Mouse (Mus musculus) hindbrain, embryonic 12.5 days (tissue): Measurements from ENCODE around the gene Shcbp1l. TPM values are rescaled to one million over a fixed set of nuclear protein-coding genes. Genes with fewer than 3 reads are reported as not detected.
"Not testable (repeated sequence)": the region's sequence is repeated elsewhere in the genome, so short reads cannot be mapped to it uniquely, and the experiment has no call there.

Experiments used
- ATAC-seq: fragments of 200-750 bp; cut with Nextera tagmentation; 2 replicates; pipeline ENCODE4 v1.8.0; 2017; ENCODE audit warnings: moderate TSS enrichment; ENCODE audit not compliant: low FRiP score
- H3K27ac ChIP-seq: fragments of 300-500 bp; sonication (generic); 2 replicates; pipeline ENCODE4 v1.5.1; 2016; ENCODE audit warnings: mild to moderate bottlenecking
- H3K27me3 ChIP-seq: fragments of 300-500 bp; sonication (generic); 2 replicates; pipeline ENCODE4 v1.6.1; 2016; ENCODE audit warnings: mild to moderate bottlenecking
- H3K36me3 ChIP-seq: fragments of 300-500 bp; sonication (generic); 2 replicates; pipeline ENCODE4 v1.6.1; 2016; ENCODE audit warnings: mild to moderate bottlenecking
- H3K4me1 ChIP-seq: fragments of 300-500 bp; sonication (generic); 2 replicates; pipeline ENCODE4 v1.6.1; 2016
- H3K4me2 ChIP-seq: fragments of 300-500 bp; sonication (generic); replicated peaks from 2 replicates; pipeline ENCODE4 v1.6.1; 2016; ENCODE audit warnings: mild to moderate bottlenecking
- H3K4me3 ChIP-seq: fragments of 300-500 bp; sonication (generic); 2 replicates; pipeline ENCODE4 v1.5.1; 2016; ENCODE audit warnings: mild to moderate bottlenecking
- H3K9ac ChIP-seq: fragments of 300-500 bp; sonication (generic); 2 replicates; pipeline ENCODE4 v1.6.1; 2016; ENCODE audit warnings: mild to moderate bottlenecking, moderate library complexity
- H3K9me3 ChIP-seq: fragments of 300-500 bp; sonication (generic); replicated peaks from 2 replicates; pipeline ENCODE4 v1.6.1; 2016; ENCODE audit warnings: mild to moderate bottlenecking
- WGBS: fragments of 180-500 bp; shearing (Covaris S2); methylation state at CpG from one replicate; pipeline ENCODE4 v1.1.7; 2016; 5-methylcytosine and 5-hydroxymethylcytosine counted together
- polyA plus RNA-seq: library from polyadenylated mRNA; unstranded; fragments of >200 nt; fragmentation: Nextera tagmentation; extraction: Ambion mirVana; gene quantifications from 2 replicates; pipeline ENCODE4 v1.2.1, GENCODE M21; 2016

The Shcbp1l gene
- polyA plus RNA-seq, 1 experiment from 2014 or later, result 0.39 TPM

DNA sequence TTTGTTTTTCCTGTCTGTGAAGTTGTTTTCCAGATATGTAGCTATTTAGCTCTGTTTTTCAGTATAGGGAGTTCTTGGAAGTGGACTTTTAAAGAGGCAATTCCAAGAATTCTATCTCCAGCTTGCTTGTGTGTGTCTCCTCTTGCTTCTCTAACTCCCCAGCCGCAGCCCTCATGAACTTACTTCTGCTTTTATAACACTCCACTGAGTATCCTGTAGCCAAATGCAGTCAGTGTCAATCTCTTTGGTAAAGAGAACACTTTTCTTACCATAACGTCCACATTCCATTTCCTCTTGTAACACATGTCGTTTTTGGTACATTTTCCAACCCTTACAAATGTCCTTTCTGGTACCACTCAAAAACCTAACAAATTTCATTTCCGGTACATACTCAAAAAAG is 14.0 kb upstream of the Shcbp1l start:
- H3K4me3 ChIP-seq, H3K27me3 ChIP-seq, ATAC-seq, H3K9me3 ChIP-seq, H3K27ac ChIP-seq, H3K4me2 ChIP-seq, H3K36me3 ChIP-seq, H3K9ac ChIP-seq, H3K4me1 ChIP-seq: not testable (repeated sequence)
- 96% methylated on average over 1 of the region's 4 CpGs for WGBS

DNA sequence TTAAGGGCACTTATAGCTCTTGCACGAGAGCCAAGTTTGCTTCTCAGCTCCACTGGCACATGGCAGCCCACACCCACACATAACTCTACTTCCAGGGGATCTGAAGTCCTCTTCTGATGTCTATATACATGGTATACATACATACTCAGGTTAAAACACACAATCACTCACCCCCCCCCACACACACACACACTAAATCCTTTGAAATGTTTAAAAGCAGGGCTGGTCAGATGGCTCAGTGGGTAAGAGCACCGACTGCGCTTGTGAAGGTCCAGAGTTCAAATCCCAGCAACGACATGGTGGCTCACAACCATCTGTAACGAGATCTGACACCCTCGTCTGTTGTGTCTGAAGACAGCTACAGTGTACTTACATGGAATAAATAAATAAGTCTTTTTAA is 13.2 kb upstream of the Shcbp1l start:
- no peak for ATAC-seq
- no peak overlapping the region for H3K27ac ChIP-seq
- no peaks in the 10 kb centered on the region for H3K9me3 ChIP-seq
- no peak overlapping the region for H3K4me3 ChIP-seq
- no peaks in the 10 kb centered on the region for H3K27me3 ChIP-seq
- H3K36me3 ChIP-seq, result no peaks in the 10 kb centered on the region
- 84% methylated on average over 6 of the region's 6 CpGs for WGBS
- H3K9ac ChIP-seq, result no peak overlapping the region
- H3K4me1 ChIP-seq, result no peaks in the 10 kb centered on the region
- H3K4me2 ChIP-seq, result no peak overlapping the region

DNA sequence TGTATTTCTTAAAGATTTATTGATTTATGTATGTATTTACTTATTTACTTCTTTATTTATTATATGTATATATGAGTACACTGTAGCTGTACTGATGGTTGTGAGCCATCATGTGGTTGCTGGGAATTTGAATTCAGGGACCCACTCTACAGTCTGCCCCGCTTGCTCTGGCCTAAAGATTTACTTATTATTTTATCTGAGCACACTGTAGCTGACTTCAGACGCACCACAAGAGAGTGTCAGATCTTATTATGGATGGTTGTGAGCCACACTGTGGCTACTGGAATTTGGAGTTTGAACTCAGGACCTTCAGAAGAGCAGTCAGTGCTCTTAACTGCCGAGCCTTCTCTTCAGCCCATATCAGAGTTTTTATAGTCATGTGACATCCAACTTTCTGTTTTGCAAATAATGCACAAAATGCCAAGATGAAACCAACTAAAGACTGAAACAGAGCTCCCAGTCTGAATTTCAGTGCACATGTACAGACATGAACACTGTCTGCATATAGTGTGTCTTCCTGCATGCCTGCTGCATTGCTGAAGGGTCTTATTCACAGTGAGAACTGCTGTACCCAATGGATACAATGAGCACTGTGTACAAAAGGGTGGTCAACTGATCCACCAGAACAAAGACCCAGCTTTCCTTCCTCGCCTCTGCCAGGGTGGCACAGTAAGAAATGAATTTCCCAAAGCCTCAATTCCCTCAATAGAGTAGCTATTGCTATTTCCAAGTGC is 12.1 kb upstream of the Shcbp1l start:
- H3K4me1 ChIP-seq, H3K27me3 ChIP-seq, H3K4me3 ChIP-seq, ATAC-seq, H3K9ac ChIP-seq, H3K9me3 ChIP-seq, H3K4me2 ChIP-seq, H3K27ac ChIP-seq, H3K36me3 ChIP-seq: not testable (repeated sequence)
- 75% methylated on average over 2 of the region's 4 CpGs for WGBS

DNA sequence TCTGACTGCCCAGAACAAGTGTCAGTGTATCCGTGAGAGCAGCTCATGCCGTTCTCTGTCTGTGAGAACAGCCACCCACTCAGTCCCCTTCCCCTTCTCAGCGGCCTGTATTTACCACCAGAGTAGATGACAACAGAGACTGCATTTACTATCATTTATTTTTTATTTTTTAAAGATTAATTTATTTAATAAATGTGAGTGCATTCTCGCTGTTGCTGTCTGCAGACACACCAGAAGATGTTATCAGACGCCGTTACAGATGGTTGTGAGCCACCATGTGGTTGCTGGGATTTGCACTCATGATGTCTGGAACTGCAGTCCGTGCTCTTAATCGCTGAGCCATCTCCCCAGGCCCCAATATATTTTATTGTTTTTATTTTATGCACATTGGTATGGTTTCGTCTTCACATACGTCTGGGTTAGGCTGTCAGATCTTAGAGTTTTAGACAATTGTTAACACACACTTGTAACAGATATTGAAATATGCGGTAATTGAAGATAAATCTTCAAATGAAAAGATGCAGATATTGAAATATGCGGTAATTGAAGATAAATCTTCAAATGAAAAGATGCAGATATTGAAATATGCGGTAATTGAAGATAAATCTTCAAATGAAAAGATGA is 11.5 kb upstream of the Shcbp1l start:
- WGBS, result 86% methylated on average over 13 of the region's 13 CpGs
- ATAC-seq, H3K27me3 ChIP-seq, H3K4me1 ChIP-seq, H3K9ac ChIP-seq, H3K4me2 ChIP-seq, H3K27ac ChIP-seq, H3K4me3 ChIP-seq, H3K9me3 ChIP-seq, H3K36me3 ChIP-seq: not testable (repeated sequence)

DNA sequence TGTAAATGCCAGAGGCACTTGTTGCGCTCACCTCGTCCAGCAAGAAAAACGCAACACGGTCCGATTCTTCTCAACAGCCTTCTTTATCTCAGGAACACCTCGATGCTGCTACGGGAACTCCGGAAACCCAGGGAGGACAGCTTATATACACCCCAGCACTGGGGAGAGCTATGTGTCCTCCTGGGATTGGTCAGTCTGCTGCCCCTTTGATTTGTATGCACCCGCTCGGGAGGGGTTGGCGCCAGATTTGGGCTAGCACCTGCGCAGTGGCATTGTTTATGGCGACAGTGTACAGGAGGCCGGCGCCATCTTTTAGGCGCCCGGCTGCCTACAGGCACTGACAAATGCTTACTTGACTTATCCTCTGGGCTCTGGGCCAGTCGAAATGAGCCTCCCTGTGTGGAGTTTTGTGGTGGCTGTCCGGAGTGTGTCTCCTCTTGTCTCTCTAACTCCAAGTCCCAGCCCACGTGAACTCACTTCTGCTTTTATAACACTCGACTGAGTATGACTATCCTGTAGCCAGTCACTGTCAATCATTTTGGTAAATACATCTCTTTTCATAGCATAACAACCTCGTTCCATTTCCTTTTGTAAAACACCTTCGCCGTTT is 10.7 kb upstream of the Shcbp1l start:
- 89% methylated on average over 24 of the region's 24 CpGs for WGBS
- not testable (repeated sequence) for H3K27me3 ChIP-seq, H3K9ac ChIP-seq, H3K36me3 ChIP-seq, H3K9me3 ChIP-seq, H3K27ac ChIP-seq, H3K4me2 ChIP-seq, ATAC-seq, H3K4me3 ChIP-seq, H3K4me1 ChIP-seq

DNA sequence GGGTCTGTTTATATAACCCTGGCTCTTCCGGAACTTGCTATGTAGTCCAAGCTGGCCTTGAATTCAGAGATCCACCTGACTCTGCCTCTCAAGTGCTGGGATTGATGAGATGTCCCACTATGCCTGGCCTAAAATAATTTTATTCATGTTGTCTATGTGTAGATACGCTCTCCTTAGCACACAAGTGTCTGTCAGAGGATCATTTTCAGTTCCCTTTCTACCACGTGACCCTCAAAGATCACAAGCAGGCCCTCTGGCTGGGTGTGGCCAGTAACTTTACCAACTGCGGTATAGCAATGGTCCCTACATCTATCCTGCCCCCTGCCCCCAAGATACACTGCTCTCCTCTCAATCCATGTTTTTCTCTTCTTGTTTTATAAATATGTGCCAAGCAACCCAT is 10.0 kb upstream of the Shcbp1l start:
- Histone ChIP-seq H3K27ac (no peak overlapping the region), H3K4me2 (no peak overlapping the region), H3K9ac (no peak overlapping the region), H3K27me3 (no peaks in the 10 kb centered on the region), H3K9me3 (no peaks in the 10 kb centered on the region), H3K4me1 (no peaks in the 10 kb centered on the region), H3K4me3 (no peak overlapping the region), H3K36me3 (no peaks in the 10 kb centered on the region)
- 92% methylated on average over 4 of the region's 4 CpGs for WGBS
- ATAC-seq, result no peak

DNA sequence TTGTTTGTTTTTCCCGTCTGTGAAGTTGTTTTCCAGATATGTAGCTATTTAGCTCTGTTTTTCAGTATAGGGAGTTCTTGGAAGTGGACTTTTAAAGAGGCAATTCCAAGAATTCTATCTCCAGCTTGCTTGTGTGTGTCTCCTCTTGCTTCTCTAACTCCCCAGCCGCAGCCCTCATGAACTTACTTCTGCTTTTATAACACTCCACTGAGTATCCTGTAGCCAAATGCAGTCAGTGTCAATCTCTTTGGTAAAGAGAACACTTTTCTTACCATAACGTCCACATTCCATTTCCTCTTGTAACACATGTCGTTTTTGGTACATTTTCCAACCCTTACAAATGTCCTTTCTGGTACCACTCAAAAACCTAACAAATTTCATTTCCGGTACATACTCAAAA is 9.2 kb upstream of the Shcbp1l start:
- H3K4me1 ChIP-seq, H3K27me3 ChIP-seq, H3K36me3 ChIP-seq, H3K4me3 ChIP-seq, H3K9ac ChIP-seq, H3K27ac ChIP-seq, ATAC-seq, H3K4me2 ChIP-seq, H3K9me3 ChIP-seq: not testable (repeated sequence)
- 74% methylated on average over 2 of the region's 5 CpGs for WGBS

DNA sequence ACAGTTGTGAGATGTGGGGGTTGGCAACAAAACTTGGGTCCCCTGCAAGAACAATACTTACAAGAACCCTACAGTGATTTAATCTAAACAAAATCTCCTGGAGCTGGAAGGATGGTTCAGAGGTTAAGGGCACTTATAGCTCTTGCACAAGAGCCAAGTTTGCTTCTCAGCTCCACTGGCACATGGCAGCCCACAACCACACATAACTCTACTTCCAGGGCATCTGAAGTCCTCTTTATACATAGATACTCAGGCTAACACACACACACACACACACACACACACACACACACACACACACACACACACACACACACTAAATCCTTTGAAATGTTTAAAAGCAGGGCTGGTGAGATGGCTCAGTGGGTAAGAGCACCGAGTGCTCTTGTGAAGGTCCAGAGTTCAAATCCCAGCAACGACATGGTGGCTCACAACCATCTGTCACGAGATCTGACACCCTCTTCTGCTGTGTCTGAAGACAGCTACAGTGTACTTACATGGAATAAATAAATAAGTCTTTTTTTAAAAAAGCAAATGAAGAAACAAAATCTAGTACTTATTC is 8.6 kb upstream of the Shcbp1l start:
- H3K27me3 ChIP-seq, H3K4me1 ChIP-seq, ATAC-seq, H3K4me2 ChIP-seq, H3K9me3 ChIP-seq, H3K9ac ChIP-seq, H3K27ac ChIP-seq, H3K4me3 ChIP-seq, H3K36me3 ChIP-seq: not testable (repeated sequence)
- WGBS, result 92% methylated on average over 3 of the region's 3 CpGs

DNA sequence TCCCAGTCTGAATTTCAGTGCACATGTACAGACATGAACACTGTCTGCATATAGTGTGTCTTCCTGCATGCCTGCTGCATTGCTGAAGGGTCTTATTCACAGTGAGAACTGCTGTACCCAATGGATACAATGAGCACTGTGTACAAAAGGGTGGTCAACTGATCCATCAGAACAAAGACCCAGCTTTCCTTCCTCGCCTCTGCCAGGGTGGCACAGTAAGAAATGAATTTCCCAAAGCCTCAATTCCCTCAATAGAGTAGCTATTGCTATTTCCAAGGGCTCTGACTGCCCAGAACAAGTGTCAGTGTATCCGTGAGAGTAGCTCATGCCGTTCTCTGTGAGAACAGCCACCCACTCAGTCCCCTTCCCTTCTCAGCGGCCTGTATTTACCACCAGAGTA is 7.2 kb upstream of the Shcbp1l start:
- not testable (repeated sequence) for H3K27ac ChIP-seq, H3K9ac ChIP-seq, H3K36me3 ChIP-seq, ATAC-seq, H3K9me3 ChIP-seq, H3K4me3 ChIP-seq, H3K4me1 ChIP-seq, H3K27me3 ChIP-seq, H3K4me2 ChIP-seq
- 59% methylated on average over 4 of the region's 4 CpGs for WGBS

DNA sequence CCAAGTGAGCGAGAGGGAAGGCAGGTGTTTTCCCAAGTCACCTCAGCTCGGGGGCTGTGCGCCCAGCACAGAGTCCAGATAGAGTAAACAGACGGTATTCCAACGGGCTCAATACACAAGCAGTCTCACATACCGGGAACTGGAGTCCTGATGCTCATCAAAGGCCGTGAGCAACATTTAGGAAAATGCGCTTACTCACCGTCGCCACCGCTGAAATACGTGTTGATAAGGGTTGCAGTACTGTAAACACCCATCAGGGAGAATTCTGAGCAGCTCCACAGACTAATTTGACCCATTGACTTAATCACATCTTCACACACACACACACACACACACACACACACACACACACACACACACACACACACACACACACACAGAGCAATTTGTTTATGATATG is 691 bp upstream of the Shcbp1l start:
- Histone ChIP-seq H3K27me3 (peaks cover 22% of the 10 kb centered on the region), H3K27ac (no peak overlapping the region), H3K4me2 (peak overlapping the region; percentile 91), H3K9ac (no peak overlapping the region), H3K36me3 (no peaks in the 10 kb centered on the region), H3K4me3 (peak overlapping the region; percentile 52), H3K4me1 (peaks cover 14% of the 10 kb centered on the region), H3K9me3 (no peaks in the 10 kb centered on the region)
- 41% methylated on average over 12 of the region's 12 CpGs for WGBS
- ATAC-seq, result peak; percentile 27; the same call in 1 of the 2 replicates

DNA sequence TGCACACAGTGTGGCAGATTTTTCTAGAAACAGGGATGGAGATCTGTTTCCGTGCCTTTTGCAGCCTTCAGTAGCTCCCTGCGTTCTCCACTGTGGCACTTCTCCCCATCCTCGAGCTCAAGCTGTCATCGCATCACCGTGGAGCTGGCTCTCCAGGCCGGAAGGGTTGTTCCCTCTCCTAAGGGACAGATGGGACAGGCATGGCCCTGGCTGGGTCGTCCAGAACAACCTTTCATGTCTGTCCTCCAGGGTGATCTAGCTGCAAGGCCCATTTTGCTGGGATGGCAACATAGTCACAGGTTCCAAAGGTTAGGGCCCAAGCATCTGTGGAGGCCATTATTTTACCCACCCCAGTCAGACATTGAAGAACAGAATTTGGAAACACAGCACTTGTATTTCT is 6.2 kb downstream of the Shcbp1l start:
- Histone ChIP-seq H3K4me2 (no peak overlapping the region), H3K36me3 (no peaks in the 10 kb centered on the region), H3K27me3 (peaks cover 5% of the 10 kb centered on the region; the same call in 1 of the 2 replicates), H3K9me3 (no peaks in the 10 kb centered on the region), H3K4me3 (no peak overlapping the region), H3K9ac (no peak overlapping the region), H3K27ac (no peak overlapping the region), H3K4me1 (no peaks in the 10 kb centered on the region)
- 70% methylated on average over 7 of the region's 7 CpGs for WGBS
- ATAC-seq, result no peak

DNA sequence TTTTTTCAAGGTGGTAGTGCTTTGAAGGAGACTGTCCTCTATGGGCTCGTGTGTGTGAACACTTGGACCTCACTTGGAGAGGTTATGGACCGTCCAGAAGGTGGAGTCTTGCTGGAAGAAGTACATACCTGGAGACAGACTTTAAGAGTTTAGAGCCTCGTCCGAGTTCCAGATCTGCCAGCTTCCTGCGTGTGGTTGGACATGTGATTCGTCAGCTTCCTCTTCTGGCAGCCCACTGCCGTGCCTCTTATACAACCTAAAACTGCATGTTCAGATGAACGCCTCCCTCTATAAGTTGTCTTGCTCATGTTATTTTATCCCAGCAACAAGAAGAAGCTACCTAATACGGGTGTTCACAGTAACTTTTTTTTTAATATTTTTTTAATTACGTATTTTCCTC is 6.7 kb downstream of the Shcbp1l start:
- 89% methylated on average over 10 of the region's 10 CpGs for WGBS
- H3K36me3 ChIP-seq, result no peaks in the 10 kb centered on the region
- no peak overlapping the region for H3K4me3 ChIP-seq
- H3K4me1 ChIP-seq, result no peaks in the 10 kb centered on the region
- no peak overlapping the region for H3K27ac ChIP-seq
- H3K9ac ChIP-seq, result no peak overlapping the region
- H3K9me3 ChIP-seq, result no peaks in the 10 kb centered on the region
- H3K4me2 ChIP-seq, result no peak overlapping the region
- peaks cover 2% of the 10 kb centered on the region; the same call in 1 of the 2 replicates for H3K27me3 ChIP-seq
- no peak for ATAC-seq
